14 mouse cellular contexts compared by ENCODE assay signal in genomic region chr1:190634935-190635334, GRCm38 (mm10).
"Had no signal": no experiment of that assay in that cellular context is flagged by ENCODE, and none has a peak within 500 bp of the region (broad histone marks: within the 10 kb centered on the region; RNA-seq: fewer than 3 reads in every experiment).

No protein-coding gene starts in this region.

- H3K4me1 ChIP-seq: intestine, embryonic 15.5 days; limb, embryonic 13.5 days; liver, embryonic 13.5 days had no signal

- H3K27me3 ChIP-seq: intestine, embryonic 15.5 days; limb, embryonic 13.5 days; liver, embryonic 13.5 days had no signal

- H3K27ac ChIP-seq: intestine, embryonic 15.5 days; limb, embryonic 13.5 days; liver, embryonic 13.5 days; macrophage had no signal

- H3K4me2 ChIP-seq: intestine, embryonic 15.5 days; limb, embryonic 13.5 days; liver, embryonic 13.5 days; lung, embryonic 14.5 days had no signal

- H3K4me3 ChIP-seq: intestine, embryonic 15.5 days; limb, embryonic 13.5 days; liver, embryonic 13.5 days had no signal

- DNase-seq: kidney, adult 11 months; kidney, adult 9 months; kidney, postnatal 14 days; kidney, postnatal 4 days; left cerebral cortex, postnatal 4 days; liver; liver, embryonic 13.5 days; lung, embryonic 14.5 days; midbrain, embryonic 14.5 days; thymus, postnatal 36 days had no signal

- H3K9me3 ChIP-seq: intestine, embryonic 15.5 days; limb, embryonic 13.5 days; liver, embryonic 13.5 days had no signal

- H3K9ac ChIP-seq: intestine, embryonic 15.5 days; limb, embryonic 13.5 days; liver, embryonic 13.5 days; lung, embryonic 14.5 days had no signal

- ATAC-seq: intestine, embryonic 15.5 days; lung, postnatal 0 days had no signal

- H3K36me3 ChIP-seq: intestine, embryonic 15.5 days; limb, embryonic 13.5 days; liver, embryonic 13.5 days had no signal
